Mouse (Mus musculus): ENCODE measurements at regions not wholly inside any gene's neighbourhood (a gene's known extent, or its start where the extent isn't known, plus 50 kb on each side); places are given as distances from the start of the nearest gene placed in this dataset.
"Not testable (repeated sequence)": the region's sequence is repeated elsewhere in the genome, so short reads cannot be mapped to it uniquely, and the experiment has no call there.

GRCm38 (mm10) chr15:96827931-96828330 is 128.4 kb upstream of the Slc38a2 start:
- DNase-seq (ENCODE audit: low spot score), result no peak

GRCm38 (mm10) chr15:96818435-96818834 is 118.9 kb upstream of the Slc38a2 start:
- DNase-seq (ENCODE audit: low spot score), result no peak

- no peak for DNase-seq (ENCODE audit: low spot score)
Observed at GRCm38 (mm10) chr15:96817626-96818025, 118.1 kb upstream of the Slc38a2 start.

- DNase-seq (ENCODE audit: low spot score), result no peak
Observed at GRCm38 (mm10) chr15:96816997-96817570, 117.6 kb upstream of the Slc38a2 start.

GRCm38 (mm10) chr15:96813472-96813871 is 113.9 kb upstream of the Slc38a2 start:
- DNase-seq (ENCODE audit: low spot score), result no peak

GRCm38 (mm10) chr15:96802729-96803053 is 103.2 kb upstream of the Slc38a2 start:
- no peak for DNase-seq (ENCODE audit: low spot score)

- peak; percentile 24 for DNase-seq (ENCODE audit: low spot score)
Observed at GRCm38 (mm10) chr15:96802034-96802728, 102.7 kb upstream of the Slc38a2 start.

- DNase-seq (ENCODE audit: low spot score), result no peak
Observed at GRCm38 (mm10) chr15:96799228-96799627, 99.7 kb upstream of the Slc38a2 start.

- peak; percentile 26 for DNase-seq (ENCODE audit: low spot score)
Observed at GRCm38 (mm10) chr15:96797615-96798270, 98.2 kb upstream of the Slc38a2 start.

- DNase-seq (ENCODE audit: low spot score), result no peak
Observed at GRCm38 (mm10) chr15:96794177-96794719, 94.7 kb upstream of the Slc38a2 start.

- no peak for DNase-seq (ENCODE audit: low spot score)
Observed at GRCm38 (mm10) chr15:96793251-96793650, 93.7 kb upstream of the Slc38a2 start.

GRCm38 (mm10) chr15:96791306-96791705 is 91.8 kb upstream of the Slc38a2 start:
- no peak for DNase-seq (ENCODE audit: low spot score)

GRCm38 (mm10) chr15:96787921-96788320 is 88.4 kb upstream of the Slc38a2 start:
- not testable (repeated sequence) for DNase-seq (ENCODE audit: low spot score)

- DNase-seq (ENCODE audit: low spot score), result no peak
Observed at GRCm38 (mm10) chr15:96784578-96784977, 85.0 kb upstream of the Slc38a2 start.

- DNase-seq (ENCODE audit: low spot score), result no peak
Observed at GRCm38 (mm10) chr15:96781560-96781959, 82.0 kb upstream of the Slc38a2 start.

GRCm38 (mm10) chr15:96780606-96781005 is 81.1 kb upstream of the Slc38a2 start:
- DNase-seq (ENCODE audit: low spot score), result no peak

GRCm38 (mm10) chr15:96779358-96779757 is 79.8 kb upstream of the Slc38a2 start:
- no peak for DNase-seq (ENCODE audit: low spot score)

- no peak for DNase-seq (ENCODE audit: low spot score)
Observed at GRCm38 (mm10) chr15:96778321-96778926, 78.9 kb upstream of the Slc38a2 start.

GRCm38 (mm10) chr15:96776476-96777075 is 77.0 kb upstream of the Slc38a2 start:
- DNase-seq (ENCODE audit: low spot score), result no peak

- no peak for DNase-seq (ENCODE audit: low spot score)
Observed at GRCm38 (mm10) chr15:96775129-96775528, 75.6 kb upstream of the Slc38a2 start.

GRCm38 (mm10) chr15:96774664-96775063 is 75.1 kb upstream of the Slc38a2 start:
- DNase-seq (ENCODE audit: low spot score), result no peak

GRCm38 (mm10) chr15:96773656-96774055 is 74.1 kb upstream of the Slc38a2 start:
- DNase-seq (ENCODE audit: low spot score), result no peak

Measured in MN1 (cell line).